Mouse (Mus musculus): ENCODE data around the gene Sntb2. TPM values are rescaled to one million over a fixed set of nuclear protein-coding genes. Genes with fewer than 3 reads are reported as not detected.
A peak's percentile ranks its signal among the peaks of the same experiment; 100 is the strongest.

The Sntb2 gene
- 13.9 and 15.4 TPM in 2 replicates for polyA plus RNA-seq (2012; rRNA removed)
- polyA plus RNA-seq (2014; fragmentation: Nextera tagmentation; extraction: Ambion mirVana): 20.4 and 20.7 TPM in 2 replicates

DNA sequence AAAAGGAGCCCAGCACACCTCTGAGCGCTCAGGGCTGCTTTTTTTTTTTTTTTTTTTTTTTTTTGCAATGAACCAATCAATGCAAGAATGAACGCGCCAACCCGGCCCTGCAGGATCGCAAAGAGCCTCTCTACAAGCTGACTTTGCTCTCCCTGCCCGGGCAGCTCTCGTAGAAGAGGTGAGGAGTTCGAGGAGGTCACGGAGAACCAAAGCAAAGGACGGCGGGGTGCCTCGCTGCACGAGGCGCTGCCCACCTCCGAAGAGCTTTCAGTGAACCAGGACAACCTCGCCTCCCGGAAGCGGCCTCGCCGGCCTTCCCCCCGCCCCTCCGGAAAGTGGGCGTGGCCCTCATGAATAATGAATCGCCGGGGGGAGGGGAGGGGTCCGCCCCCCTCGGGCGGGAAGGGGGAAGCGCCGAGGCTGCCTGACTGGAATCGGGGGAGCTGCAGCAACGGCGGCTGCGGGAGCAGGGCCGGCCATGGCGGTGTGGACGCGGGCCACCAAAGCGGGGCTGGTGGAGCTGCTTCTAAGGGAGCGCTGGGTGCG is at the start of gene Sntb2:
Sntb2 (plus strand) TSS at position 427 of the 546 bp plus-strand sequence.
- WGBS: 0% methylated on average over 34 of the region's 41 CpGs
- 0 out of 2 replicates have a peak, but pooled peaks have one; percentile 37 for TF ChIP-seq POLR2A (IDR thresholded peaks at IDR 0.05; ENCODE audit: borderline replicate concordance, extremely low read depth, insufficient read depth, insufficient read length)
- no peaks in the 10 kb centered on the region for H3K36me3 ChIP-seq (ENCODE audit: control insufficient read depth, insufficient read depth, low read length)
- H3K9me3 ChIP-seq (ENCODE audit: control insufficient read depth, low read length): no peaks in the 10 kb centered on the region
- H3K4me1 ChIP-seq (ENCODE audit: control insufficient read depth, insufficient read depth, low read length): peaks cover 32% of the 10 kb centered on the region
- H3K9ac ChIP-seq (ENCODE audit: low read depth, low read length, severe bottlenecking): peak within 1 kb of the TSS; percentile 91
- peak within 1 kb of the TSS; percentile 81 for H3K4me2 ChIP-seq (replicated peaks; ENCODE audit: low read depth, low read length, severe bottlenecking)
- H3K27me3 ChIP-seq (ENCODE audit: control insufficient read depth, insufficient read depth, low read length): no peaks in the 10 kb centered on the region
- H3K4me3 ChIP-seq (replicated peaks; ENCODE audit: low read length): peak within 1 kb of the TSS; percentile 90
- H3K27ac ChIP-seq (replicated peaks; ENCODE audit: low read depth, low read length): peak within 1 kb of the TSS; percentile 86
- ATAC-seq (ENCODE audit: low FRiP score, low read depth) (peak; percentile 83), DNase-seq (ENCODE audit: low spot score) (peak; percentile 95)

DNA sequence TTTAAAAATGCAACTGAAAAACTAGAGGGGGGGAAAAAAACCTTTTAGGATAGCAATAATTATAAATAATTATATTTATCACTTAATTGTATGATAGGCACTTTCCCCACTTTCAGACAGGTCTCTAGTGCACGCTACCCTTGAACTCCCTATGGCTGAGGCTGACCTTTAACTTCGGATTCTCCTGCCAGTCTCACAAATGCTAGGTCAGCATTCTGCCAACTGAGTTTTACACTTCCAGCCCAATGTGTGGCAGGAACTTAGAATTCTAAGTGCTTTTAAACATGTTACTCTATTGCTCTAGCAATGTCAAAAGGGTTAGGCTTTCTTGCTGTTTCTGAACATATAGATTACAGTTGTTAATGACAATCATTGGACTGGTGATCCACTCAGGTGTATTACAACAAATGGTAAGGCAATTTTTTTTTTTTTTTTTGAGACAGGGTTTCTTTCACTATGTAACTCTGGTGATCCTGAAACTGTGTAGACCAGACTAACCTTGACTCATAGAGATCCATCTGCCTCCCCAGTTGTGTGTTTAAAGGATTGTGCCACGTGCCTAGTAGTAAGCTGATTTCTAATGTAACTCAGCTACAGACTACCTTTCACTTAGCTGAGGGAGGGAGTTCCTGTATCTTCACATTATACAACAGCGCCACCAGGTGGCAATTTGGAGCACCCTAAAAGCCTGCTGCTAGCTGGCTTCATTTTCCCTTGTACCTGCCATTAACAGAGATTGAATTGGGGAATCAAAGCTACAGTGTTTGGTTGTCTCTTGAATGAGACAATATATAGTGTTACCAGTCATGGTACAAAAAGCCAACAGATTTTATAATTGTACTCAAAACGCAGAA is 48.0 kb upstream of the Sntb2 start:
- DNase-seq (ENCODE audit: low spot score) (peak; percentile 89), ATAC-seq (ENCODE audit: low FRiP score, low read depth) (peak; percentile 75)
- Histone ChIP-seq H3K4me2 (replicated peaks; ENCODE audit: low read depth, low read length, severe bottlenecking) (no peak overlapping the region), H3K4me1 (ENCODE audit: control insufficient read depth, insufficient read depth, low read length) (peaks cover 8% of the 10 kb centered on the region; the same call in 1 of the 2 replicates), H3K4me3 (replicated peaks; ENCODE audit: low read length) (no peak overlapping the region), H3K27me3 (ENCODE audit: control insufficient read depth, insufficient read depth, low read length) (no peaks in the 10 kb centered on the region), H3K9me3 (ENCODE audit: control insufficient read depth, low read length) (no peaks in the 10 kb centered on the region), H3K36me3 (ENCODE audit: control insufficient read depth, insufficient read depth, low read length) (peaks cover 46% of the 10 kb centered on the region), H3K9ac (ENCODE audit: low read depth, low read length, severe bottlenecking) (no peak overlapping the region), H3K27ac (replicated peaks; ENCODE audit: low read depth, low read length) (no peak overlapping the region)
- no peak for TF ChIP-seq POLR2A (IDR thresholded peaks at IDR 0.05; ENCODE audit: borderline replicate concordance, extremely low read depth, insufficient read depth, insufficient read length)
- WGBS: 46% methylated on average over 5 of the region's 5 CpGs

DNA sequence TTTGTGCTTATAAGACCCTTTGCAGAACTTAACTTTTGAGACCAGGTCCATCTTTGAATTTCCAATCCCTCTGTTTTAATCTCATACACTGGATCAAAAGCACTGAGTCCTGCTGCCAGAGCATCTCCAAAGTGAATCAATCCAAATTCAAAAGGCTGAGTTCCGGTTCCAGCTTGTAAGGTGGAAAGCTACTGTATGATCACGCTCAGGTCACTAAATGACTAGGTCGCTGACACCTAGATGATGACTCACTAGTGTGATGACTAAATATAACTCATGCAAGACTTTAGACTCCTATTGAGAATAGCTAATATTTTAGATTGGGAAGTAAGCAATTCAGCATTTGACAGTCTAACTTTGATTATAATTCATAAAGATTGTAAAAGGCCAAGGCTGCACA is 46.7 kb upstream of the Sntb2 start:
- Histone ChIP-seq H3K9me3 (ENCODE audit: control insufficient read depth, low read length) (no peaks in the 10 kb centered on the region), H3K4me1 (ENCODE audit: control insufficient read depth, insufficient read depth, low read length) (peaks cover 8% of the 10 kb centered on the region; the same call in 1 of the 2 replicates), H3K27ac (replicated peaks; ENCODE audit: low read depth, low read length) (no peak overlapping the region), H3K27me3 (ENCODE audit: control insufficient read depth, insufficient read depth, low read length) (no peaks in the 10 kb centered on the region), H3K9ac (ENCODE audit: low read depth, low read length, severe bottlenecking) (no peak overlapping the region), H3K4me2 (replicated peaks; ENCODE audit: low read depth, low read length, severe bottlenecking) (no peak overlapping the region), H3K4me3 (replicated peaks; ENCODE audit: low read length) (no peak overlapping the region), H3K36me3 (ENCODE audit: control insufficient read depth, insufficient read depth, low read length) (peaks cover 33% of the 10 kb centered on the region)
- DNase-seq (ENCODE audit: low spot score) (no peak), ATAC-seq (ENCODE audit: low FRiP score, low read depth) (no peak)
- WGBS: 90% methylated on average over 3 of the region's 3 CpGs
- TF ChIP-seq POLR2A (IDR thresholded peaks at IDR 0.05; ENCODE audit: borderline replicate concordance, extremely low read depth, insufficient read depth, insufficient read length): no peak

DNA sequence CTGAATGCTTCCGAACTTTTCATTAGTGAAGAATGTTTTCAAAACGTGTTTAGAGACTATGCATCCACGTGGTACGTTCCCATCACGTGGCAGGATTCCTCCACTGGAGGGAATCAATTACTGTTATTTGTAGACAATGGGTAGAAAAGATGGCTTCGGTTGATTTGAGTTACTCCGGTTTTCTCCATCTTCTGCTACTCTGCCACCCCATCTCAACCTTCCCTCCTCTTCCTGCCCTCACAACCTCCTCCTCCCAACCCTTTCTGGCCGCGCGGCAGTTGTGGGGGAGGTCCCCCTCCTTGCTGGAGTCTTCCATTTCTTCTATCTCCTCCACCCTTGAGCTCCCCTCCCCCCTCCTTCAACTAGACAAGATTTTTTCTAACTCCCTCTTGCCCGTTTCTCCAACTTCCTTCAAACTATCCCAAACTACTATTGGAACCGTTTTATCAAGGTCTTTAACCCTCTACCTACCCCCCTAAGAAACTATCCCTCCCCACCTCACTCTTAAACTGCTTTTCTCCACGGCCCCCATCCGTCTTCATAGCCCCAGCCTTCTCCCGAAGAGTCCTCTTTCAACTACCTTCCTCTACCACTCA is 43.2 kb upstream of the Sntb2 start:
- DNase-seq (ENCODE audit: low spot score) (peak; percentile 37), ATAC-seq (ENCODE audit: low FRiP score, low read depth) (no peak)
- Histone ChIP-seq H3K27me3 (ENCODE audit: control insufficient read depth, insufficient read depth, low read length) (no peaks in the 10 kb centered on the region), H3K9me3 (ENCODE audit: control insufficient read depth, low read length) (no peaks in the 10 kb centered on the region), H3K4me2 (replicated peaks; ENCODE audit: low read depth, low read length, severe bottlenecking) (peak overlapping the region; percentile 80), H3K9ac (ENCODE audit: low read depth, low read length, severe bottlenecking) (peak overlapping the region; percentile 97), H3K27ac (replicated peaks; ENCODE audit: low read depth, low read length) (peak overlapping the region; percentile 95), H3K36me3 (ENCODE audit: control insufficient read depth, insufficient read depth, low read length) (peaks cover 30% of the 10 kb centered on the region), H3K4me3 (replicated peaks; ENCODE audit: low read length) (peak overlapping the region; percentile 94), H3K4me1 (ENCODE audit: control insufficient read depth, insufficient read depth, low read length) (peaks cover 12% of the 10 kb centered on the region)
- no peak for TF ChIP-seq POLR2A (IDR thresholded peaks at IDR 0.05; ENCODE audit: borderline replicate concordance, extremely low read depth, insufficient read depth, insufficient read length)
- under 1% methylated on average over 15 of the region's 15 CpGs for WGBS

DNA sequence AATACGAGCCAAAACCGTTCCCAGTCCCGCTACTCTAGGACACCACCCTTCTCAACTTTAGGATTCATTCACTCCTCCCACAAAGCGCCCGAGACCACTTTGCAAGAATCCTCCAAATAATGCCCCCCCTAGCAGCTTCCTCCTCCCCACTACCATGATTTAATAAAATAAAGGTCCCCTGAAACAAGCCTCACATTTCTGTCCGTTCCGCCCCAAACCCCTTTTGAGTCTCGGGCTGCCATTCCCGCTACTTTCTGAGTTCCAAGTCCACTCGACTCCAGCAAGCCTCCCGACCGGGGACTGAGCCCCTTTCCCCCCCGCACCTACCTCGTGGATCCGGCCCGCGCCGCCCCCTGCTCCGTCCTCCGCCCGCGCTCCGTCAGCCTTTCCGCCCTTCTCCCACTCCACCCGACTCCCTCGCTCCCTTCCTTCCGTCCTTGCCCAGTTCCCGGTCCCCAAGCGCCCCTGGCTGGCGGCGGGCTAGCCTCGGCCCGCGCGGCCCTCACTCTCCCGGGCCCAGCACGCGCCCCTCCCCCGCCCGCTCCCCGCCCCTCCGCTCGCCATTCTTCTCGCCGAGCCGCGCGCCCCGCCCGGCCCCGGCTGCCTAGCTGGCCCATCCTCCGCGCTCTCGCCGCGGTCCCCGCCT is 42.6 kb upstream of the Sntb2 start:
- no peaks in the 10 kb centered on the region for H3K27me3 ChIP-seq (ENCODE audit: control insufficient read depth, insufficient read depth, low read length)
- peak; percentile 81 for ATAC-seq (ENCODE audit: low FRiP score, low read depth)
- peak overlapping the region; percentile 97 for H3K9ac ChIP-seq (ENCODE audit: low read depth, low read length, severe bottlenecking)
- peaks cover 34% of the 10 kb centered on the region for H3K36me3 ChIP-seq (ENCODE audit: control insufficient read depth, insufficient read depth, low read length)
- peak; percentile 46 for DNase-seq (ENCODE audit: low spot score)
- H3K27ac ChIP-seq (replicated peaks; ENCODE audit: low read depth, low read length): peak overlapping the region; percentile 95
- H3K4me2 ChIP-seq (replicated peaks; ENCODE audit: low read depth, low read length, severe bottlenecking): peak overlapping the region; percentile 80
- H3K4me3 ChIP-seq (replicated peaks; ENCODE audit: low read length): peak overlapping the region; percentile 94
- TF ChIP-seq POLR2A (IDR thresholded peaks at IDR 0.05; ENCODE audit: borderline replicate concordance, extremely low read depth, insufficient read depth, insufficient read length): no peak
- no peaks in the 10 kb centered on the region for H3K9me3 ChIP-seq (ENCODE audit: control insufficient read depth, low read length)
- H3K4me1 ChIP-seq (ENCODE audit: control insufficient read depth, insufficient read depth, low read length): peaks cover 12% of the 10 kb centered on the region
- WGBS: 1% methylated on average over 47 of the region's 57 CpGs
